Mouse (Mus musculus) MEL-GATA-1-ER (cell line): ENCODE results near the gene Arpp21.

Experiments
- DNase-seq: peaks from one replicate; pipeline ENCODE4 v3.0.0-alpha.2; 2012; ENCODE audit warnings: low read depth; ENCODE audit errors: extremely low read depth

Arpp21 gene

DNA sequence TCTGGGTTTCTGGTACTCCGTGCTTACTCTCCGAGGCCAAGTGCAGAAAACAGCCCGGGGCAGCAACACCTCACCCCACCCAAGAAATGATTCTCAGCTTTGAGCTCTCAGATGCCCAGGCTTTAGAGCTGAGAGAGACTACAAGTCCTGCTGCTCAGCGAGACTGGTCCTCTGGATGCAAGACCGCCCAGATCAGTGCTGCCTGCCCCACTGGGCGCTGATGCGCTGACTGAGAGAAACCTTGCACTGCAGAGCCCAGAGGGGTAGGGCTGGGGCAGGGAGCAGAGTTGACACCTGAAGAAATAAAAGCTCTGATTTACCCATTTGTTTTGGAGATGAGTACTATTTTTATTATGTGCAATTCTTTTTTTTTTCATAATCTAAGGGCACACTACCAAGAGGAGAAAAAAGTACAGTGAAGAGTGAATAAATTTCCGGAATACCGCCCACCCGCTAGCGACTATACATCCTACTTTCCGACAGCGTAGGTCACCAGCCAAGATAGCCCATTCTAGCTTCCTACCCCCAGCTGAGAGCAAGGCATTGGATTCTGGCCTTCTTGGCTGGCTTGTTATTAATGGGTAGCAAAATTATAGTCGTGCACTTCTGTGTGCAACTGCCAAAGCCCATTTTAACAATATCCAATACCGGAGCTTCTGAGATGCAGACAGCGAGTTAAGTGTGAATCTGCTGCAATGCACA is at the start of gene Arpp21:
Gene Arpp21, minus strand, starts transcription at position 243 of the 702 bp plus-strand sequence.
- no peak for DNase-seq

DNA sequence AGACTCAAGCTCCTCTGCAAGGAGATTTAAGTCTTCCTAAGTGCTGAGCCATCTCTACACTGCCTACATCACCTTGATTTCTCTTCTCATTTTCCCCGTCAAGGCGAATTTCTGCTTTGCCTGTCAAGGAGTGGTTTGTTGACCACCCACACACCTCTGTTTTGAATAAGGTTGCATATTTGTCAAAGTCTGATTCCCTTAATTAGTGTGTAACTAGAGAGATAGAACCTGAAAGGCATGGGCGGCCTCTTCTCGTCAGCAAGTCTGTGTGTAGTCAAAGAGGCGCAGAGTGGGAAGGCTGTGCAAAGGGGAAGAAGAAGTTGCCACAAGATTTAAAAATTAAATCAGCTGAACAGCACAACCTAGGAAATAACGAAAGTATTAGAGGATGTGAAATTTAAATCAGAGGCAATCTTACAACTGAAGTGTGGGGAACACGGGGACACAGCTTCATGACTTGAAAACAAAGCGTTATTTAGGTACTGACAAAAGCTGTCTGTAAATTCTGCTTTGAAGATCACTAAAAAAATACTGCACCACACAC is 36.8 kb upstream of the Arpp21 start:
- no peak for DNase-seq

DNA sequence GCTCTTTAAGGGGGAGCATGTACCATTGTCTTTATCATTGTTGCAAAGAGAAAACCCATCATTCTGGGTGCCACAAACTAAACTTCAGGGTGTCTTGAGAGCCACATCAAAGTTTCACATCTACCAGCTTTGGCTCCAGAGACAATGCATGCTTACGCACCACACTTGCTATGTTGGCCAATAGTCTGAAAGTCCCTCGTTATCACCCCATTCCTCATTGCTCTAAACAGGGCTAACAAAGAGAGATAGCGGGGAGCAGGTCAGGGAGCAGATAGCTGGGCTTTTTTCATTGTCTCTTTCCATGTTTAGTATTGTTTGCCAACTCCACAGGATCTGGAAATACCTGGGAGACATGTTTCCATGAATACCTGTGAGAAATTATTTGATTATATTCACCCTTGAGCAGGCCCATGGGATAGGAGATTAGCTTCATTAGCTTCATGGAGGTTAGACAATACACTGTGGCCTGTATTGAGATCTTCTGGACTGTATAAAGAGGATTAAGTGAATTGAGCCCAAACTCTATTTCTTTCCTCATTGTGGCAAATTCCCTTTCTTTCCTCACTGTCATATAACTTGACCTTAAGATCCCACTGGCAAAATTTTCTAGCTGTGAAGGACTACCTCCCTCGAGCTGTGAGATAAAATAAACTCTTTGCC is 29.4 kb upstream of the Arpp21 start:
- DNase-seq: no peak

DNA sequence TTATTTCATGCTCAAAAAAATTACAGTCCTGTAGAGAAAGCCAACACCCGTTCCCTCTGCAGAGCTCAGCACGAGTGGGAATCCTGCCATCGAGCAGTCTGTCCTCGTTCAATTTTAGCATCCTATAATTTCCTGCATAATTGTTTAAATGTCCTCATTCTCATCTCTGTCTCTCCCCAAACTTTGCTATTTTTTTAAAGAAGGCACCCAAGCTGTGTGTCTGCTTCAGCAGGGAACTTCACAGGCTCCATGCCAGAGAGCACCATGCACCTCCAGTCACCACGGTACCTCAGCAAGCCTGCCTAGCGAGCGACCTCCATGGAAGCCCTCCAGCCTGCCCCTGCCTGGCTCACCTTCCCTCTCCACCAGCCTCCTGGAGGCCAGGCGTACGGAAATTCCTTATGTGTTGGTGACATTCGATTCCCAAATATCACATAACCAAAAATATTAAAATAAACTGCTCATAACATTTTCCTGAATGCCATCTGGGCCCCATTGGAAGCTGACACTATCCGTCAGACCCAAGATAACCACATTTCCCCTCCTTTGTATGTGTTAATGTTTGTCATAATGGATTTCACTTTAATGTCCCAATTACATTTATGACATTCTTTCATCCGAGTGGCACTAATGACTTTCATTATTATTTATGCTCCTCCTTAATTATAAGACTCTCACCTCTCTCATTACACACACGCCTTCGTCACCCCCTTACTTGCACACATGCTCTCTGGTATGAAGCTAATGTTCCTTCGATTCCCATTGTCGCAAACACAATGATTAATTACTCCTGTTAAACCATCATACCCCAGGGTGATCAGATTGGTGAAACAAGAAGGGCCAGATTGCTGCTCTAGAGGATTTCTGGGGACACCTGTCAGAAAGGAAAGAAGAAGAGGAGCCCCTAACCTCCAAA is 26.5 kb upstream of the Arpp21 start:
- no peak for DNase-seq

DNA sequence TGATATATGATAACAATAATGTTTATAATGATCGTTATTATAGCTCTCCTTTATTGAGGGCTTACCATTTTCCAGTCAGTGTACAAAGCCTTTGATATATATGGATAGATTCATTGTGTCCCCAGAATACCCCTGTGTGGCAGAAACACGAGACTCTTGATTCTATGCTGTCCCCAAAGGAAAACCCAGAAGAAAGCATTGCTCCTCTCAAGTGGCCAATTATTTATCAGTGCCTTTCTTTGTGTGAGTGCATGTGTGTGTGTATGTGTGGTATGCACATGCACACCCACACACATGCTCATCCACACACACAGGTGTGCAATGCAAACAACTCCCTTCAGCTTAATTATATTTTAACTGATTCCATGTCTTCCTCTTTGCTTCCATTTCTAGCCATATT is 25.8 kb upstream of the Arpp21 start:
- DNase-seq: no peak

DNA sequence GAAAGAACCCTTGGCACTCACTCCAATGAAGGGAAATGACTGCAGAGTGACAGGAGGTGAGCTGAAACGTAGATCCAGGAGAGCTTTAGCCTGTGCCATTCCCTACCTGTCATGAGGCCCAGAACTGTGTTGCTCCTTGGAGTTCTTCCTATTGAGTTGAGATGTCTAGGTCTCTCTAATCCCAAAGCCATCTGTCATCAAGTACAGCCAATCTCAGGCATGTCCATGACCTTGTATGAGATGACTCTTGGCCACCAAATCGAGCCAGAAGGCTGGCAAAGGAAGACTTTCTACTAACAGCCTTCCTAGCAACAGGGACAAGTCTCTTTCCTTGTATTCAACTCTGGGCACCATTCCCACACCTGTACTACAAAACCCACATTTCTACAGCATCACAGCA is 25.0 kb upstream of the Arpp21 start:
- DNase-seq: no peak

DNA sequence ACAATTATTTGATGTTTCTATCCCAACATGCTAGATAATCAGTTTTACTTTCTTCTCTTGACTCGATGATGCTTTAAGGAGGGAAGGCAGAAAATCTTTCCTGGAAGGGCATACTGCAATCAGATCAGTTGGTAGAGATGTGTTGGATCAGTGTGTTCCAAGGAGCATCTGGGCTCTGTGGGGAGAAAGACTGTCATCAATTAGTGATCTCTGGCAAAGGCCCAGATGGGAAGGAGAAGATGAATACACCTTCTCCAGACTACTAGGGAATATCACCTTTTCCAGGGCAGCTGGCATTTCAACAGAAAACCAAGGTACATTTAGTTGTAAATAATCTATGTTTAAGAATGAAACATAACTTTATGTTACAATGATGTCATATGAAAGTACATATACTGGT is 22.8 kb upstream of the Arpp21 start:
- DNase-seq: no peak

DNA sequence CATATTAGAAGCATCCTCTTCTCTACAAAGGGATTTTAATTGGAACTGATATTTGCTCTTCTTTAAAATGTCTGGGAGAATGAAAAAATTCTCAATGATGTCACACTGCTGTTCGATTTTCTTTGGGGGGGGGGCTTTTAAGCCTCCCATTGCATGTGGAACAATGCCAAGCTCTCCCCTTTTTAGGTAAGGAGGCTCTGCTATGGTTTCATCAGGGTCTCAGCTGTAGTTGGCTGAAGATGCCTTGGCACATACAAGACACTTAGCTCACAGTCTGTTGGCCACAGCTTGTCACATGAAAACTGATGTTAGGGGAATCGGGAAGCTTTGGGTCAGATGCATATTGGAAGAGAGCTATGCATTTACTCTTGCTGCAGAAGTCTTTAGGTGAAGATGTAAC is 20.2 kb upstream of the Arpp21 start:
- DNase-seq: no peak

DNA sequence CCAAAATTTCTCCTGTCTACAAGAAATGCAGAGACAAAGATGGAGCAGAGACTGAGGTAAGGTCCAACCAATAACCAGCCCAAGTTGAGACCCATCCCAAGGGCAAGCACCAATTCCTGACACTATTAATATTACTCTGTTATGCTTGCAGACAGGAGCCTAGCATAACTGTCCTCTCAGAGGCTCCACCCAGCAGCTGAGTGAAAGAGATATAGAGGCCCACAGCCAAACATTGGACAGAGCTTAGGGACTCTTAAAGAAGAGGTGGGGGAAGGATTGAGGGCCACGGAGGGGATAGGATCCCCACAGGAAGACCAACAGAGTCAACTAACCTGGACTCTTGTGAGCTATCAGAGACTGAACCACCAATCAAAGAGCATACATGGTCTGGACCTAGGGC is 18.0 kb upstream of the Arpp21 start:
- DNase-seq: no peak

DNA sequence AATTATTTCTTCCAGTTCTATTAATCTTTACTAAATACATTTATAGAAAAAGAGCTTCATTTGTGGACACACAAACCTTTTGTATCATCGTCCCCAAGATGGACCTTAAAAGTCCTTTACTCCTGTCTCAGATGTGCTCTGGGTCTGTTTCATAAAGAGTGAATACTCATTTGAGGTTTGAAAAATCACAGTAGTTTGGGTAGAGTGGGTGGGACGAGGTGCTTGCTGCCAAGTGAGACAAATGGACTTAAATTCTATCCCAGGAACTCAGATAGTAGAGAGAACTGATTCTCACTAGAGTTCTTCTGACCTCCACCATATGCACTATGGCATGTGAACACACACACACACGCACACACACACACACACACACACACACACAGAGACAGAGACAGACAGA is 16.1 kb upstream of the Arpp21 start:
- no peak for DNase-seq

DNA sequence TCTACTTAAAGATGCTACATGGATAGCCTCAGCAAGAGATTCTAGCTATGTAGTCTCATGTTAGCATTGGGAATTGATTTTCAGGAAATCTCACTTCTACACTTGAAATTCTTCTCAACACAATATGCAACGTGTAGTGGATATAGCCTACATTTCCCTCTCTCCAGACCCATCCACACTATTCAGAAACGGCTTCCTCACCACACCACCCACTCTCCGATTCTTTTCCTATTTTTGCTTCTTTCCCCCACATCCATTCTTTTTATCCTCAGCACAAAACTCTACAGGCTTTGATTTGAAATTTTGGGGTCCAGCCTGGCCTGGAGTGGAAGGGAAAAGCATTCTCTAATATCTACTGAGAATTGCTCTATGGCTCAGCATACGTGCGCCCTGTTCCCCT is 15.6 kb upstream of the Arpp21 start:
- no peak for DNase-seq

DNA sequence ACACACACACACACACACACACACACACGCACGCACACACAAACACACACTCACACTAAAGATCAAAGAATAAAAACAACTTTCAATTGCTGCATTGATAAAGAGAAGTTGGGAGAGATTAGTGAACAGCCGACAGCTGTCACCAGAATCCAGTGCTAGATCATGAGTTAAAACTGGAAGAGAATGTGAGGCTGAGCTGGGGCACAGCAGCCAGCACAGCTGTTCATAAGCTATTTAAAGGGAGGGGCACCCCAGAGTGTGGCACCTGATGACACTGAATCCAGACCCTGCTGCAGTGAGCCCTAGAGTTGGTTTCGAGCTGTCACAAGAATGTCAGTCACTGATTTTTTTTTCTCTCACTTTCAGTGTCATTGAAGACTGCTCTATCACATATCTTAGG is 14.0 kb upstream of the Arpp21 start:
- DNase-seq: no peak

DNA sequence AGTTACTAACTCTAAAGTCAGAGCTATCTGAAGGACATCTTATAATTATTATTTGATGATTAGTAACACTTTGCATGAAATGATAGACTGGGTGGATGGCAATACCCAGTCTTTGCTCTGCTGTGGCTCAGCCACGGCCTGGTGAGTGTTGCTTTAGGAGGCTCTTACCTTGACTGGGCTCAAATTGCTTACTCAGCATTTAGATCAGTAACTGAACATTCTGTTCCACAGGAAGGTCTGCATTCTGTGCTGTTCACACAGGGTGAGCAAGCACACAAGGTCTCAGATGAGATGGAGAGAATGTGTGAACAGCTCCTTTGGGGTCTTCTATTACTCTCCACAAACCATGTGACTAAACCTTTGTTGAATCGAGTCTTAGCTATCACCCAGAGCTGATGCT is 11.4 kb upstream of the Arpp21 start:
- DNase-seq: no peak

DNA sequence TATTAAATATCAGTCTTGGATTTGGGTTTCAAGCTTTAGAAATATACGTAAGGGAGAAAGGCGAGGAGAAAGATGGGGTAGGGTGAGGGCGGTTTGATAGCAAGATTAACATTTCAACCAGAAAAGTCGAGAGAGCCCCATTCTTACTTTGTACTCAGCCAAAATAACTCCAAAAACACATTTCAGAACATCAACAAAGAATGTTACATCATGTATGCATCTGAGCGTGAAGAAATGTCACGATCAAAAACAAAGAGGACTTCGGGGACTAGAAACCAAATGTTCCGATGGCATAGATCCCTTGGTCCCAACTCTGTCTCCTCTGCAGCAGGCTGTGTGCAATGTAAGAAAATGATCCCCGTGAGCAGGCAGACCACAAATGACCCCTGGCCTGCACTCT is 2.4 kb upstream of the Arpp21 start:
- DNase-seq: no peak

DNA sequence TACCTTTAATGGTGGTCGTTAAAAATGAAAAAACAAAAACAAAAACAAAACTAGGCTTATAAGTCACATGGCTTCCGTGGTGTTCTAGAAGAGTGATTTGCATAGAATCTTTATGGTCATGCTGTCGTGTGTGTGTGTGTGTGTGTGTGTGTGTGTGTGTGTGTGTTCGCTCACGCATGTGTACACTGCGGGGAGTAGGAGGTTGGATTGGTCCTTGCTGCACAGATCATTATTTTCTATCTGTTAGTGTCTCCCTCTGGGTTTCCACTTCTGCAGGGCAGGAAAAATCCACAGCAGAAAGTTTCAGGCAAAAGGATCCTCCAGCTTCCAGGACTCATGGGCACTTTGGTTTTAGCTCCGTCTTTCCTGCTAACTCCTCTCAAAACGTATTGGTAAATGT is 813 bp upstream of the Arpp21 start:
- no peak for DNase-seq

DNA sequence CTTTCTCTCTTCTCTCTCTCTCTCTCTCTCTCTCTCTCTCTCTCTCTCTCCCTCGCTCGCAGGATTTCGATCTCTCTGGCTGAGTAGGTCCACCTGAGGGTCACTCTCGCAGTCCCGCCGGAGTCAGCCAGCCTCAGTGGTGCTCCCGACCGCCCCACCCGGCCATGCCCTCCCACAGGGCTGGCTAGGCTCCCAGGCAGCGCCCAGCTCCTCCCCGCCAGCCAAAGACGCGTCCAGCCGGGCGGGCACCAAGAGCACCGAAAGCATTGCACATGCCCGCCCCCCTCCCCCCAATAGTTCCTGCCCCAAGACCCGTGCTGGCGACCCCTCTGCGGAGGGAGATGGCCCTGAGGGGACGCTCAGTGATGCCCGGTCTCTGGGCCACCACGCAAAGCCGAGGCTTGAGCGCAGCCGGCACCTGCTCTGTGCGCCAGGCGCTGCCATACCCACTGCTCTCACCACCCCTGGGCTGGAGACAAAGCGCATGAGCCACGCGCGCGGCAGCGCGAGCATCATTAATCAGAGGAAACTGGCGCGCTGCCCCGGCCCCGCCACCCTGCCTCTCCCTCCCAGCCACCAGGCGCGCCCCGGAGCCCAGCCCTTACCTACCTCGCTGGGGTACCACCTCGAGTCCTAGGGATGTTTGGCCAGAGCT is 570 bp downstream of the Arpp21 start:
- DNase-seq: no peak

DNA sequence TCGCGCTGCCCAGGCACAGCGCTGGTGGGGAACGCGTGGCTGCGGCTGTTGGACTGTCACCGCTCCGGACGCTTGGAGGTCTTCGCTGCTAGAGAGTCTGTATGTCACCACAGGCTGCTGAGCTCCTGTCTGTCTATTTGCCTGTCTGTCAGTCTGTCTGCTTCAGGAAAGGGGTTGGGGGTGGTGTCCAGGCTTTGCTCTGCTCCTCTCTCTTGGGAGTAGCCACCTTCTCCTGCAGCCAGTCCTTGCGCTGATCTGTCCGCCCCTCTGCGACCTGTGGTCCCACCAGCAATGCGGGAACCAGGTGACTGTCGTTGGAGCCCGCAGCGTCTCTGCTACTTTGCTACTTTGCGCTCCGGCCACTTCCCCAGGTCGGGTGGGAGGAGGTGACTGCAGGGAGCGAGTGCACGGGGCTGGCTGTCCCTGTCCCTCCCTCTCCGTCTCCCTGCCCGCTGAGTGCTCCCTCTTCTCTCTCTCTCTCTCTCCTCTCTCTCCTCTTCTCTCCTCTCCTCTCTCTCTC is 1.2 kb downstream of the Arpp21 start:
- no peak for DNase-seq

DNA sequence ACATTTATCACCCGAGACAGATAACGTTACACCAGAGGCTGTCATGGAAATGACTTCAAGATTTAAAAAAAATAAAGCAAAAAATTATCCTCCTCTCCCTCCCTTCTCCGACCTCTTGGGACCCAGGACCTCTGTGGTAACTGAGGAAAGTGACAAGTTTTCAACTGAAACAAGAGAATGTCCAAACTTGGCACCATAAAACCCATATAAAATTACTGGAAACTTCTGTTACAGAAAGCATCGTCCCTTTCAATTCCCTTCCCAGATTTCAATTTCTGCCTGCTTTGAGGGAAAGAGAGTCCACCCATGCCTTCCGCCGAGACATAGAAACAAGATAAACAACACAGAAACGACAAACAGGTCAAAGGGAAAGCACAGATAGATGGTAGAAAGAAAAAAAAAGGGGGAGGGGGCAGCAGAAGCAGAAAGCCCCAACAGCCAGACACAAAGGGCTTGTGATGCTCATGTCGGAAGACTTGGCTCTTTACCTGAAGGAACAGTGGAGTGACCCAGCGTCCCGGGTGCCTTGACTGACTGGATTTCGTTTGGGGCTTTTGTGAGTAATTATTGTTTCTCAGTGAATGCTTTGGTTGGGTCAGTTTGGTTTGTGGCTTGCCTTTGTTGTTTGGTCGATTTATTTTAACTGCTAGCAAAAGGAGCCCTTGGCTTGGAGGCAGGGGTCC is 1.8 kb downstream of the Arpp21 start:
- no peak for DNase-seq

DNA sequence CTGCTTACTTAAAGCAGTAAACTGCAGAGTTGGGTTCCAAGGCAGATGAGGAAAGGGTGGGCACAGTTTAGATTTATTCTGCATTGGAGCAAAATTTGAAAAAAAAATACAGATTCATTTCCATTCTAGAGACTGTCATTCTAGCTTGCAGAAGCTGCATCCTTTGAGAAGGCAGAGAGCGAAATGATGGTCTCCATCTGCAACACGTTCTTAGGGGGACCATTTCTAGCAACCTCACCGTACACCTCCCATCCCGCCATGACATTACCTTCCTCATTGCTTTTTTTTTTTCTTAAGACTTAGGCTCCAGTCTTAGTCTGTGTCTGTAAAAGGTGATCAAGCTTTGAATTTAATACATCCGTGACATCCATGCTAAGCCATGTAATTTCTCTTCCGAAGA is 2.4 kb downstream of the Arpp21 start:
- no peak for DNase-seq

DNA sequence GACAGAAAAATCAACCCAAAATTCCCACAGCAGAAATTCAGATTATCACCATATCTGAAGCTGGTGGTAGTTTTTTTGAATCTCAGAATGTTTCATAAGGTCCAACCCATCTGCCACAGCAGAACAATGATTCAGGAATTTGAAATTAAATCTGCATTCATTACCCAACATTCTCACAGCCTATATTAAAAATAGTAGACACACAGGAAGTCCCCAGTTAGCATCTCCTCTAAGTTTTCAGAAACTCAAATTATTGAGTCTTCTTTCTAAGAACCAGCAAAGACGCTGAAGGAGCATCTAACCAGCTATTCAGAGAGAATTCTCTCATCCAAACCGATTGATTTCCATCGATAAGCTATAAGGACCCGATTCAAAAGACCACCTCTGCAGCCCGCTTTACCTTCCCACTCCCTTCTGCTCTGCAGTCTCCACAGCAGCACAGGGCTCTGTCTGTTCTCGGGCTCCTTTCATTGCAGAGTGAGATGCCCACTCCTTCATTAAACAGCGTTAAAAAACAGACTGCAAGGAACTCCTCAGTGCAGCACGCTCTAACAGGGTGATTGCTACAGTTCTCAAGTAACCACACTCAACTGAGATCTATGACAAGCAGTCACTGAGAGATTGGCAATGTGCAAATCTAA is 3.7 kb downstream of the Arpp21 start:
- no peak for DNase-seq
